Mouse (Mus musculus) lung, adult 2 months (tissue): ENCODE results near the gene Flot1.

Experiments
- CTCF ChIP-seq: fragments of 200-500 bp; IDR thresholded peaks from 2 replicates; pipeline ENCODE4 v1.5.1; 2011; ENCODE audit warnings: mild to moderate bottlenecking, low read length, control low read depth; ENCODE audit not compliant: insufficient read depth
- POLR2A ChIP-seq: fragments of 200-500 bp; IDR thresholded peaks from 2 replicates; pipeline ENCODE4 v1.6.1; 2011; ENCODE audit warnings: low read depth, mild to moderate bottlenecking, control low read depth, low read length, borderline replicate concordance; ENCODE audit errors: extremely low read depth

- TF ChIP-seq POLR2A = no peak
- no peak for TF ChIP-seq CTCF
Observed at GRCm38 (mm10) chr17:35859371-35859770, 36.3 kb downstream of the Flot1 start.
